Mouse (Mus musculus) adrenal gland, postnatal 36 days (tissue): ENCODE measurements around the gene Slc13a2. TPM values are rescaled to one million over a fixed set of nuclear protein-coding genes. Genes with fewer than 3 reads are reported as not detected.

Experiments used
- DNase-seq, 2 experiments: peaks; one replicate each; pipeline ENCODE4 v3.0.0; 2021; ENCODE audit warnings: mixed read lengths in 1 of 2
- total RNA-seq, 2 experiments: library from RNA; stranded (reverse); gene quantifications; 2 replicates each; pipeline ENCODE4 v1.2.3; 2021

Gene Slc13a2
- total RNA-seq, 2 experiments from 2014 or later: not detected

GRCm38 (mm10) chr11:78353081-78353480 lies 68.9 kb downstream of the Slc13a2 start:
- DNase-seq: no peak

DNA sequence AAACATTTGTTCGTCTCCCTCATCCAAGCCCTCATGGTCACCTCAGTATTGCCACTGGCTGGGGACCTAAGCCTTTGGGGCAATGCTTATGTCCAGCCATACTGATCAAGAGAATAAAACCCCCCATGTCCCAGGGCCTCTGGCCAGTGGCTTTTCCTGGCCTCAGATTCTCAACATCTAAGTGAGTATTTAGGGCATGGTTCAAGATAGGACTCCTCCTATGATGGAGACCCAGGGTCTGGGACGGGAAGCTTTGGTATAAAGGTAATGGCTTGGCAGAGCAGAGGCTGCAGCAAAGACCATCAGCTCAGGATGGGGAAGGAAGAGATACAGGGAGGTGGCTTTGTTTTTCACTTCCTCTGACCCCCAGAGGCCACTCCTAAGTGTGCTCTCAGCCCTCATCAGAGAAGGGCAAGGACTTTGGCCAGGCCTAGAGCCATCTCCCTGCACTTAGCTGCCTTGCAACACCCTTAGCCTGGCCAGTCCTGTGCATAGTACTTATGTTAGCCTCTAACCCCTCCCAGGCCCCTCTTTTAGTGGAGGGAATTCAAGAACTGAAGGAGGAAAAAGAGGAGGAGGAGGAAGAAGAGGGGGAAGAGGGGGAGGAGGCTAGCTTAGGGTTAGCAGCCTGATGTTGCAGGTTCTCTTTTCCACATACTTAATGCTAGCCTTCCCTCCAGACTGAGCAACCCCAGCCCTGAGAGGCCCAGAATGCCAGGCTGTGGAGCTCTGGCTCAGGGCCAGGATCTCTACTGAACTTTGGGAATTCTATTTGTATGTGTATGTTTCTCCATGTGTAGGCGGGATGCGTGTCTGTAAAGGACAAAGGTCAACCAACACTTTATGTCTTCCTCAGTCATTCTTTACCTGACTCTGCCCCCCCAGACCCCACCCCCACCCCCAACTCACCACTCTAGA lies 72.3 kb downstream of the Slc13a2 start:
- DNase-seq: no peak

DNA sequence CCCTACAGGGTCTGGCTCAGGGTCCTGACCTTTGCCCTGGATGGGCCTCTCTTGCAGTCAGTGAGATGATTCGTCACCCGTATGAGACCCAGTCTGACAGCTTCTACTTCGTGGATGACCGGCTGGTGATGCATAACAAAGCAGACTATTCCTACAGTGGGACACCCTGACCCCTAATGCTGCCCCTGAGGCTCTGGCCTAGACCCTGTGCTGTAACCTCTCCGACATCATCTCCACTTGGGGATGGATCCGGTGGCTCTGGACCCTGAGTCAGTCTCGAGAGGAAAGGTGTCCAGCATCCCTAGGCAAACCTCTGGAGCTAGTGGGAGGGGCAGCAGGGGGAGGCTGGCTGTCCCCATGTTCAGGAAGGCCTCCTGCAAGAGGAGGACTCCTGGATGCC lies 73.5 kb downstream of the Slc13a2 start:
- no peak for DNase-seq

GRCm38 (mm10) chr11:78347908-78348307 lies 74.1 kb downstream of the Slc13a2 start:
- DNase-seq: no peak

Other genes with a start within 250 kb of the Slc13a2 start
- 10 to 100 TPM; 10.5 to 11.3 TPM for gene Nek8, start 245.5 kb downstream of the Slc13a2 start, total RNA-seq
- 10 to 100 TPM; 41.5 to 88.1 TPM for gene Tlcd1, start 245.5 kb downstream of the Slc13a2 start, total RNA-seq
- 1,000 to 10,000 TPM; 1,640 to 1,911 TPM for gene Rpl23a, start 238.6 kb downstream of the Slc13a2 start, total RNA-seq
- 10 to 100 TPM; 85.9 to 89.9 TPM for gene Rab34, start 233.8 kb downstream of the Slc13a2 start, total RNA-seq
- 10 to 100 TPM; 14.1 to 15.2 TPM for gene Proca1, start 228.8 kb downstream of the Slc13a2 start, total RNA-seq
- gene Sdf2, start 176.5 kb downstream of the Slc13a2 start, total RNA-seq: 100 to 1,000 TPM; 107 to 112 TPM
- 10 to 100 TPM; 57.2 to 76.6 TPM for gene Supt6, start 176.2 kb downstream of the Slc13a2 start, total RNA-seq
- 100 to 1,000 TPM; 150 to 176 TPM for gene 2610507B11Rik, start 160.5 kb downstream of the Slc13a2 start, total RNA-seq
- 1 to 10 TPM in 1 of 2 experiments, under 1 TPM in 1; 0.99 to 1.3 TPM for gene BC030499, start 131.4 kb downstream of the Slc13a2 start, total RNA-seq
- 1 to 10 TPM; 4.1 to 4.3 TPM for gene Spag5, start 120.7 kb downstream of the Slc13a2 start, total RNA-seq
- 10 to 100 TPM; 11.7 to 21.6 TPM for gene Aldoc, start 99.2 kb downstream of the Slc13a2 start, total RNA-seq
- 10 to 100 TPM; 54.0 to 57.7 TPM for gene Pigs, start 93.8 kb downstream of the Slc13a2 start, total RNA-seq
- gene Unc119, start 78.7 kb downstream of the Slc13a2 start, total RNA-seq: 10 to 100 TPM; 32.8 to 37.3 TPM
- gene Foxn1, start 35.7 kb downstream of the Slc13a2 start, total RNA-seq: under 1 TPM in 1 of 2 experiments, not detected in 1; 0.30 TPM
- gene Slc46a1, start 43.5 kb upstream of the Slc13a2 start, total RNA-seq: 10 to 100 TPM; 31.9 to 40.0 TPM
- 1 to 10 TPM; 4.5 to 5.9 TPM for gene Sarm1, start 75.5 kb upstream of the Slc13a2 start, total RNA-seq
- 1 to 10 TPM; 1.6 to 3.2 TPM for gene Vtn, start 76.9 kb upstream of the Slc13a2 start, total RNA-seq
- gene Sebox, start 81.2 kb upstream of the Slc13a2 start, total RNA-seq: not detected
- gene Tmem199, start 90.0 kb upstream of the Slc13a2 start, total RNA-seq: 10 to 100 TPM; 27.3 to 36.0 TPM
- gene Poldip2, start 90.0 kb upstream of the Slc13a2 start, total RNA-seq: 100 to 1,000 TPM; 149 to 156 TPM
- gene Tnfaip1, start 114.1 kb upstream of the Slc13a2 start, total RNA-seq: 10 to 100 TPM; 45.0 to 45.3 TPM
- 100 to 1,000 TPM in 1 of 2 experiments, 10 to 100 TPM in 1; 94.3 to 106 TPM for gene Ift20, start 114.1 kb upstream of the Slc13a2 start, total RNA-seq
- gene Tmem97, start 128.6 kb upstream of the Slc13a2 start, total RNA-seq: 10 to 100 TPM; 37.8 to 59.8 TPM